Mouse (Mus musculus) spleen, adult 12 weeks (tissue): ENCODE measurements around the gene Dennd1a.

Source experiments
- DNase-seq: peaks from one replicate; pipeline ENCODE4 v3.0.0; 2022; ENCODE audit warnings: low spot score

The Dennd1a gene

GRCm38 (mm10) chr2:38223759-38224158 lies 63.4 kb downstream of the Dennd1a start:
- DNase-seq, result no peak

- no peak for DNase-seq
These were observed 65.7 kb downstream of the Dennd1a start for GRCm38 (mm10) chr2:38221461-38221860.

- DNase-seq, result no peak
These were observed 66.3 kb downstream of the Dennd1a start for GRCm38 (mm10) chr2:38220687-38221435.

GRCm38 (mm10) chr2:38219666-38220065 lies 67.5 kb downstream of the Dennd1a start:
- DNase-seq, result no peak

- DNase-seq, result no peak
These were observed 74.1 kb downstream of the Dennd1a start for GRCm38 (mm10) chr2:38213041-38213440.

GRCm38 (mm10) chr2:38211426-38211825 lies 75.8 kb downstream of the Dennd1a start:
- DNase-seq, result no peak

- DNase-seq, result no peak
These were observed 79.4 kb downstream of the Dennd1a start for GRCm38 (mm10) chr2:38207752-38208151.

GRCm38 (mm10) chr2:38205281-38205680 lies 81.9 kb downstream of the Dennd1a start:
- DNase-seq, result no peak

GRCm38 (mm10) chr2:38204696-38205095 lies 82.5 kb downstream of the Dennd1a start:
- no peak for DNase-seq

GRCm38 (mm10) chr2:38198072-38198471 lies 89.1 kb downstream of the Dennd1a start:
- no peak for DNase-seq

GRCm38 (mm10) chr2:38196199-38197060 lies 90.8 kb downstream of the Dennd1a start:
- no peak for DNase-seq

- DNase-seq, result no peak
These were observed 95.2 kb downstream of the Dennd1a start for GRCm38 (mm10) chr2:38192007-38192406.

- peak; percentile 14 for DNase-seq
These were observed 95.6 kb downstream of the Dennd1a start for GRCm38 (mm10) chr2:38191601-38192000.

- DNase-seq, result no peak
These were observed 100.8 kb downstream of the Dennd1a start for GRCm38 (mm10) chr2:38186438-38186837.

- DNase-seq, result no peak
These were observed 102.2 kb downstream of the Dennd1a start for GRCm38 (mm10) chr2:38184977-38185376.

- DNase-seq, result no peak
These were observed 103.3 kb downstream of the Dennd1a start for GRCm38 (mm10) chr2:38183881-38184280.

- no peak for DNase-seq
These were observed 104.9 kb downstream of the Dennd1a start for GRCm38 (mm10) chr2:38182283-38182682.

GRCm38 (mm10) chr2:38177583-38177978 lies 109.6 kb downstream of the Dennd1a start:
- no peak for DNase-seq

GRCm38 (mm10) chr2:38176870-38177582 lies 110.2 kb downstream of the Dennd1a start:
- no peak for DNase-seq

GRCm38 (mm10) chr2:38175276-38175675 lies 111.9 kb downstream of the Dennd1a start:
- DNase-seq, result no peak

- no peak for DNase-seq
These were observed 118.6 kb downstream of the Dennd1a start for GRCm38 (mm10) chr2:38168606-38169005.

- DNase-seq, result no peak
These were observed 121.2 kb downstream of the Dennd1a start for GRCm38 (mm10) chr2:38165966-38166365.
